In the genomic region with DNA sequence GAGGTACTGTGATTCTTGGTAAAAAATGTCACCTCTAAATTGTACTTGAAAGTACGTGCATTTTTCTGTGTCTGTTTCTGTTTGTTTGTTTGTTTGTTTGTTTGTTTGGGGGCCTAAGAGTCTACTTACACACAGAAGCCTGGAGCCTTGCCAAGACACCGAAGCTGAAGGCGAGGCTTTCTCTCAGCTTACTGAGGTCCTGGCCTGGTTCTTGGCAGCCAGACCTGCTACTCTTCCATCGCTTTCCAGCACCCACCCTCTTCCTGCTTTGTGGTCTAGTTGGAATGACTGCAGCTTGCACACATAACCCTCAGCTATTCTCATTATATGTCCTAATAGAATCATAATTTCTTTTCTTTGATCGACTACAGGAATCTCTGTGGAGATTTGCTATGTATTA, we compare ENCODE assay signal across 9 mouse cellular contexts.
DNase-seq lines count a peak whose midpoint lies in the region.
"Had no signal": no experiment of that assay in that cellular context is flagged by ENCODE, and none has a peak within 500 bp of the region (broad histone marks: within the 10 kb centered on the region; RNA-seq: fewer than 3 reads in every experiment).

No protein-coding gene starts in this region.

- peak; percentile 18 to 22 for DNase-seq in cerebellum, postnatal 36 days
- DNase-seq in cerebellum, adult 9-10 months = no peak
- DNase-seq in kidney, adult 9 months = peak; percentile 7
- no peak for DNase-seq in kidney, adult 18-20 months
- DNase-seq in urinary bladder, postnatal 14 days (ENCODE audit: low spot score) = peak; percentile 24
- no peak for DNase-seq in urinary bladder, postnatal 4 days (ENCODE audit: low spot score in 2 of 2)
- no peak for DNase-seq in spleen, postnatal 4 days (ENCODE audit: low spot score in 2 of 2)
- no peak for DNase-seq in ovary, postnatal 10 days (ENCODE audit: low spot score)
- DNase-seq: cerebellum, adult 18-20 months had no signal

Comparison
In these comparisons a context has a peak if more than half of its experiments do, and no peak if none do; other contexts are left out.
1. DNase-seq: peak in cerebellum, postnatal 36 days (2 of 2), kidney, adult 9 months (single experiment) and urinary bladder, postnatal 14 days (single experiment); none in cerebellum, adult 9-10 months (single experiment), kidney, adult 18-20 months (single experiment), urinary bladder, postnatal 4 days (0 of 2), spleen, postnatal 4 days (0 of 2) and ovary, postnatal 10 days (single experiment).